Mouse (Mus musculus) kidney, postnatal 36 days (tissue): ENCODE data around the gene Cdk2.

Source experiments
- DNase-seq, 2 experiments: peaks; one replicate each; pipeline ENCODE4 v3.0.0; 2021 to 2022; ENCODE audit warnings: mixed read lengths in 2 of 2

Gene Cdk2

GRCm38 (mm10) chr10:128702328-128703007 is 2.4 kb downstream of the Cdk2 start:
- DNase-seq = no peak

- no peak for DNase-seq
These were observed 4.1 kb downstream of the Cdk2 start for GRCm38 (mm10) chr10:128700712-128701111.

DNA sequence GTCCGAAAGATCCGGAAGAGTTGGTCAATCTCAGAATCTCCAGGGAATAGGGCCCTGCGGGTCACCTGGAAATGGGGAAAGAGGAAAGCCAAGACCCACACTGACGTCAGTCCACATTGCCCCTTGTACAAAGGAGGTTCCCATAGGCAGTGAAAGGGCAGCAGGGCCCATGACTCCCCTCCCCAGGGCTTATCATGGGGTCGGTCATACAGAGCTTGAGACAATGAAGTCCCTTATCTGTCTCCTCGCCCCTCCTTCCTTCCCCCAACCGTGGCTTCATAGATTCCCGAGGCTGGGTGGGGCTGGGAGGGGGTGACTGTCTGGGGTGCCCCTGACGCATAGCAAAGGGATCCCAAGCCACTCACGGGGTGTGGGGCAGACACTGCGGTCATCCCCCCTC is 5.2 kb downstream of the Cdk2 start:
- DNase-seq = no peak

DNA sequence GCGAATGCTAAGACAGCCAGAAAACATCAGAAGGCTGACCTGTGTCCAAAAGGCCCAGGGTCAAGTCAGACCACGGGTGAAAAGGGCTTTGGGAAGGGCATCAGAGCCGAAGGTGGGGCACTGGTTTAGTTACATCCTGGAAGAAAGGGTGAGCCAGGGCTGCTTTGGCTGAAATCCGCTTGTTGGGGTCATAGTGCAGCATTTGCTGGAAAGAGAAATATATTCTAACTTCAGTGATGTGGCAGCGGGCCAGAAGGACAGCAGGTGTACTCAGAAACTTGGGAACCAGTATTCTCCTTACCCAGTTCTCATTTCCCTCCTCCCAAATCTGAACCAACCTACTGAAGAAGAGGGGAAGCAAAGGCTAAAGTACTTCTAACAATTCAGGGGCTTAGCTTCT is 5.8 kb downstream of the Cdk2 start:
- DNase-seq = peak; percentile 72 to 78

- no peak for DNase-seq
These were observed 7.6 kb downstream of the Cdk2 start for GRCm38 (mm10) chr10:128697072-128697725.

- DNase-seq = peak; percentile 97 to 100
These were observed 8.6 kb downstream of the Cdk2 start, which contains the start of gene Rab5b for GRCm38 (mm10) chr10:128695992-128696807. Gene Rab5b (minus strand): TSS chr10:128696264.

DNA sequence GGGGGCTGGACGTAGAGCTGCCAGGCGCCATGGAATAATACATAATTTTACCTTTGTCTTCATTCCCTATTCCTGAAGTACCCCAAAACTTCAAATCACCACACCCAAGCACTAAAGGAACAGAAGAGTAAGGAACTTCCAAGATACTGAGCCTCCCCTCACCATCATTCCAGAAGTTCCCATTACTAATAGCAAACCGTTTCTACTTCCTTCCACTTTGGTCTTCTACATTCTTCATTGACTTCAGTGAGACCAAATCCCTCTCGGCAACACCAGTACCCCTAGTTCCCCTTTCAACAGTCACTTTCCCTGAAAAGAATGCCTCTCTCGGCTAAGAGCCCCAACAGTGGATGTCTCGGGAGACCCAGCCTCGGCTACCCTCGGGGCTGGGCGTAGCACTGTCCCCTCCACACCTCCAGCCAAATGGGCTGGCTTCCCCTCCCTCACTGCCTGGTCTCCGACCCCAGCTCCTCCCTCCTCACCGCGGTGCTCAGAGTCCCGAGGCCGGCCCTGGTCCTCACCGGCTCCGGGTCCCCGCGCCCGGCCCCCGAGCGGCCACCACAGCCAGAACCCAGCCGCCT is 9.3 kb downstream of the Cdk2 start:
- DNase-seq = no peak

DNA sequence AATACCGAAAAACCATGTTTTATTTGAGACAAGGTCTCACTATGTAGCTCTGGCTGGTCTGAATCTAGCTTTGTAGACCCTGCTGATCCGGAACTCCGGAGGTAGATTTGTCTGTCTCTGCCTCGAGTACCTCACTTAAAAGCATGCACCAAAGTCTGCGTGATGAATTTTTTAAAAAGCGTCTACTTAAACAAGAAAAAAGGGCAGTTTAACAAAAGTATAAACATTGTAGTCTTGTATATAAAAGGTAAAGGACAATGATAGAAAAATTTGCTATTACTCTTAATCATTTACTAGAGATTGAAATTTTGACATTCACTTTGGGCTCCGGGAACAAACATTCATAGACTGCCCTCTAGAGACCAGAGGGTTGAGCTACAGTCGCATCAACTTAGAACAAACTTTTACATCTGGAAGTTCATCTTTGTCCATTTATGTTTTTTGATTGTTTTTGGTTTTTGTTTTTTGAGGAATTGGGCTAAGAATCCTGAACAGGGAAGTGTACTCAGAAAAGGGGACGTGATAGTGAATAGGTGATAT is 30.3 kb downstream of the Cdk2 start:
- DNase-seq = peak; percentile 52 to 53

GRCm38 (mm10) chr10:128673763-128674468 is 30.9 kb downstream of the Cdk2 start, which contains the start of gene Suox:
Gene Suox (minus strand): TSS chr10:128674073.
- peak; percentile 86 to 92 for DNase-seq

DNA sequence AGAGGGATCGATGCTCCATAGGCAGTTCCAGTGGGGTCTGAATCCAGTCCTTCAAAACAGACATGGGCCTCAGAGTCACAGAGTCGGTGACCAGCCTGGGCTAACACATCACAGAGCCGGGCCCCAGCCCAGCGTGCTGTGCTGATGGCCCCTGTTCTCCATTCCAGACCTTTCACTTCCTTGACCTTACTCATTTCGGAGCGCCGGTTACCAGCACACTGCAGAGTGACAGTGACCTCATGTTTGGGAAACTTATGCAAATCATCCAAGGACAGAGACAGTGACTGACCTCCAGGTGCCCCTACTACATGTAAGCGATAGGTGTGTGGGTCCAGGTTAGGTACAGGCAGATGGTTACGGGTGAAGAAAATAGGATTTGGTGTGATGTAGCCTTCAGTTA is 33.7 kb downstream of the Cdk2 start:
- DNase-seq = no peak

DNA sequence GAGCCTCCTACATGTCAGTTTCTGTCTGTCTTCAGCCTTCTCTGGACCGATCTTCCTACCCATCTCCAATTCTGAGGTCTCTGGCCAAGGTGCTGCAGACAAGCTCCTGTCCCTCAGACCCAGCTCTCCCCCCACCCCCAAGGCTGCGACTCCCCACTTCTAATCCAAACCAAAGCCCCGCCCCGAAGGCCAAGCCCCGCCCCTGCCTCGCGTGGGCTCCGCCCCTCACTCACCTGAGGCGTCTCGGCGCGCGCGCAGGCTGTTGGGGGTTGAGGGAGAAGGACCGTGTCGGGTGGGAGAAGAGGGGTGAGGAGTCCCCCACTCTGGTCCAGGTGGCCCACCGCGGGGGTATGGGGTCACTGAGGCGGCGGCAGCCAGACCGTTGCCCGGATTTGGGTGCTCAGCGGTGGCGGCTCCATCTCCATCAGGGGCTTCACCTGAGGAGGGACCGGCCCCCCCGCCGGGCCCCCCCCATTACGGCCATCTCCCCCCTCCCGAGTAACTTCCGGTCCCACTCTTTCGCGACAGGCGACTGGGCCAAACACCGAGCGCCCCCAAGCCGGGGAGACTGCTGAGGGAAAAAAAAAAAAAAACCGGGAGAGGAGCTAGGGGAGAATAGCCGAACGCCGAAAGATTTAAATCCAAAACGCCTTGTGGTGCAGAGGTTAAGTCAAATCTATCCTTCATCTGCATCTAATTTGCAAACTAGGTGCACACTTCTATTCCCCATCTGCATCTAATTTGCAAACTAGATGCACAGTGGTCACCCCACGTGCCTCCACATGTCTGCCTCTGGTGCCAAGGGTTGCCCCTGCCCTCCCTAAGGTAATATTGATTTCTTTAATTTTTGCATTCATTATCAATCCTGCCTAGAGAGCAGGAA is 35.8 kb downstream of the Cdk2 start:
- DNase-seq = peak; percentile 80 to 92

GRCm38 (mm10) chr10:128665806-128666205 is 39.0 kb downstream of the Cdk2 start:
- DNase-seq = no peak

GRCm38 (mm10) chr10:128665307-128665706 is 39.5 kb downstream of the Cdk2 start:
- no peak for DNase-seq

DNA sequence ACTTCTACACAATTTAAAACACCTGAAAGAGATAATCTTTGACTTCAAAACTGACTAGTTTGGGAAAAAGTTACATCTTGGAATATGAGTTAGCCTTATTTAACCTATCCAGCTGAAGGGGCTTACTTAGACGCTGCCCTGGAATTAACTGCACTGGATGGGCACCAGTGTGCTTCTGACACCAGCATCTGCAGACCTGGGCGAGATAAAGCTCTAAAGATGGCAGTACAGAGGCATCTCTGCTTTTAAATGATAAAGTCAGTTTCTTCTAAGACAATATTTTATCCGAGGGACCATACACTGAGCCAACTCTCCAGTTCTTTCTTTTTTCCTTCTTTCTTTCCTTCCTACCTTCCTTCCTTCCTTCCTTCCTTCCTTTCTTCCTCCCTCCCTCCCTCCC is 40.0 kb downstream of the Cdk2 start:
- DNase-seq = no peak

- DNase-seq = no peak
These were observed 41.2 kb downstream of the Cdk2 start for GRCm38 (mm10) chr10:128663441-128664220.

DNA sequence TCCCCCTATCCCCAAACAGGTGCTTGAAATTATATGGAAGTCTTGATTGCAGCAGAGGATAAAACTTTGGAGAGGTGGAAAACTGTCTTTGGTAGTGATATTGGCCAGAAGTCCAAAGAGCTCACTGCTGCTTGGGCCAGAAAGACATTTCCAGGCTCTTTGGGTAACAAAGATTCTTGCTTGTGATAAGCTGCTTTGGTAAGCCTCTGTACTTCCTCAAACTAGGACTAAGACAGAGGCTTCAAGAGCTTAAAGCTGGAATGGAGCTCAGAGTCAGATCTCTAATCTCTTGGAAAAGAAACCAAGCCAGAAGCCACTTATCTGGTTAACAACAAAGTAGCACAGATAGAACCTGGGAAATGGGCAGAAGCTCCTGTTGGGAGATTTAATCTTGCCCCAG is 42.4 kb downstream of the Cdk2 start:
- DNase-seq = no peak

DNA sequence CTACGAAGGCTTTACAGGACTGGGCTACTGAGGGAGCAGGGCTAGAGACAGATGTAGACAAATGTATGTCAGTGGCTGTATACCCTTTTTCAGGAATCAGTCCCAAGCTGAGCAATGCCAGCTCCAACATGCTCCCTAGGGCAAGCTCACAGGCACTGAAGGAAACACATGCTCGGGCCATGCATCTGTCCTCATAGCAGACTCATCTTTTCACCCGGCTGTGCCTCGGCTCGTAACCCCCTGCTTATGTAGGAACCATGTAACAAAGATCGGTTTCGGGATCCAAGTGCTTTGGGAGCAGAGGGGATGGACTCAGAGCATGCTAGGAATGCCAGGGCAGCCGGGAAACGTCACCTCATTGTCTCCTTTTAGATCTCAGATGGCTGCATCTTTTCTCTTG is 45.3 kb downstream of the Cdk2 start:
- no peak for DNase-seq

DNA sequence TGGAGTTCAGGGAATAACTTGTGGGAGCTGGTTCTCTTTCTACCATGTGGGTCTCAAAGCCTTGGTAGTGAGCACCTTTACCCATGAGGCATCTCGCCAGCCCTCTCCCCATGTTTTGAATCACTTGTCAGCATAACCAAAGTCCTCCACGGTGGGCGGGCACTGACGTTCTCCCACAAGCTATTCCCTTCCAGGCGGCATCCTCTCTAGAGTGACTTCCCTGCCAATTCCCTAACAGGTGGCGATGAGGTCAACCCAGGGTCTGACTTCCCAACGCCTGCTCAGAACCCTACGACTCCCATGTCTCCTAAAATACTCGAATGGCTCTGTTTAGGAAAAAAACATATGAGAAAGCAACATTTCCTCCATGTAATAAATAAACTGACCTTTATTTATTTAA is 47.0 kb downstream of the Cdk2 start:
- peak; percentile 56 to 76 for DNase-seq

DNA sequence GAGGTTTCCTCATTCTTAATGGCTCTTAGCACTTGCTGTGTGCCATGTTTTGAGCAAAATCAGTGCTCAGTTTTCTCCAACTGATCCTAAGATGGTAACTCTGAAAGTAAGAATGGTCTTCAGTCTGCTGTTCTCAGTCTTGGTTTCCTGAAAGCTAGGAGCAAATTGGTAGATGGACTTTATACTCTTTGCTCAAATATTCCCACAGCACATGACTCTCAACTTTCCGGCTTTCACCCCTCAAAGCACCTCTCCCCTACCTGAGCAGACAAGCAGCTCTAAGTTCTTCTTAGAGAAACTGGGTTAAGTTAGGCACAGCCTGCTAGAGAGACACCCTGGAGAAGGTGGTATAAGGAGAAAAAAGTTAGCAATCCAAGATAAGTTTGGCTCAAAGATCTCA is 48.1 kb downstream of the Cdk2 start:
- DNase-seq = peak; percentile 31 to 49

DNA sequence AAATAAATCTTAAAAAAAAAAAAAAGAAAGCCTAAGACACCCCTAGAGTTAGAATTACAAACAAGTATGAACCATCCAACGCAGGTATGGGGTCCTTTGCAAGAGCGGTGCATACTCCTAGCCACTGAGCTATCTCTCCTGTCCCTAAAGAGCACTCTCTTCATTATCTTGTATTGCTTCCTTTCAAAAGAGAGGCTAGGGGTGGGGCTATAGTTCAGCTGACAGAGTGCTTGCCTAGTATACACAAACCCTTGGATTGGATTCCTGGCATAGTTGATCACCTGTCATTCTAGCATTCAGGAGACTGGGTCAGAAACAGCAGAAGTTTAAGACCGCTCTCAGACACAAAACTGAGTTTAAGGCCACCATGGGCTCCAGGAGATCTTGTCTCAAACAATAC is 49.6 kb downstream of the Cdk2 start:
- DNase-seq = peak in 1 of 2 experiments; percentile 21
